In genomic region chr4:96968545-96969164, GRCm38 (mm10) we compare ENCODE assay signal across 13 mouse cellular contexts.
A peak's percentile ranks its signal among the peaks of the same experiment; 100 is the strongest.
DNase-seq lines count a peak whose midpoint lies in the region; ATAC-seq and TF ChIP-seq lines count a peak whose summit lies in the region.
"Had no signal": no experiment of that assay in that cellular context is flagged by ENCODE, and none has a peak within 500 bp of the region (broad histone marks: within the 10 kb centered on the region; RNA-seq: fewer than 3 reads in every experiment).

No protein-coding gene starts in this region.

- intact Hi-C loops in gastrocnemius, postnatal 14 days (cut with DNase I; ENCODE audit: low total_unique reads), result no loop called here

- H3K9ac ChIP-seq in embryonic facial prominence, embryonic 11.5 days (replicated peaks; ENCODE audit: low read length), result no peak overlapping the region
- H3K9ac ChIP-seq in midbrain, embryonic 13.5 days (replicated peaks), result no peak overlapping the region
- H3K9ac ChIP-seq in midbrain, embryonic 11.5 days (ENCODE audit: low read length), result no peak overlapping the region
- no peak overlapping the region for H3K9ac ChIP-seq in hindbrain, postnatal 0 days (replicated peaks; ENCODE audit: low read length)
- no peak overlapping the region for H3K9ac ChIP-seq in midbrain, postnatal 0 days (replicated peaks; ENCODE audit: low read length, poor library complexity, severe bottlenecking)
- H3K9ac ChIP-seq: limb, embryonic 15.5 days had no signal

- no peaks in the 10 kb centered on the region for H3K36me3 ChIP-seq in embryonic facial prominence, embryonic 11.5 days (replicated peaks; ENCODE audit: control insufficient read depth, insufficient read depth, low read depth, low read length)
- H3K36me3 ChIP-seq in embryonic facial prominence, embryonic 10.5 days (replicated peaks), result no peaks in the 10 kb centered on the region
- H3K36me3 ChIP-seq in midbrain, embryonic 13.5 days, result no peaks in the 10 kb centered on the region
- no peaks in the 10 kb centered on the region for H3K36me3 ChIP-seq in midbrain, embryonic 11.5 days (ENCODE audit: control insufficient read depth, insufficient read depth, low read length)
- H3K36me3 ChIP-seq in hindbrain, postnatal 0 days (ENCODE audit: insufficient read depth, low read length), result no peaks in the 10 kb centered on the region
- H3K36me3 ChIP-seq in midbrain, postnatal 0 days (ENCODE audit: insufficient read depth, low read length), result no peaks in the 10 kb centered on the region
- H3K36me3 ChIP-seq: limb, embryonic 15.5 days had no signal

- H3K4me2 ChIP-seq in embryonic facial prominence, embryonic 11.5 days (ENCODE audit: low read depth, low read length), result no peak overlapping the region
- H3K4me2 ChIP-seq in midbrain, embryonic 13.5 days (replicated peaks), result no peak overlapping the region
- no peak overlapping the region for H3K4me2 ChIP-seq in midbrain, embryonic 11.5 days
- H3K4me2 ChIP-seq in hindbrain, postnatal 0 days (ENCODE audit: low read depth, low read length), result no peak overlapping the region
- no peak overlapping the region for H3K4me2 ChIP-seq in midbrain, postnatal 0 days (ENCODE audit: low read depth, low read length, poor library complexity, severe bottlenecking)
- H3K4me2 ChIP-seq: limb, embryonic 15.5 days had no signal

- no peak overlapping the region for H3K4me3 ChIP-seq in embryonic facial prominence, embryonic 11.5 days (ENCODE audit: low read depth, low read length)
- H3K4me3 ChIP-seq in embryonic facial prominence, embryonic 10.5 days, result no peak overlapping the region
- H3K4me3 ChIP-seq in midbrain, embryonic 13.5 days (replicated peaks), result no peak overlapping the region
- no peak overlapping the region for H3K4me3 ChIP-seq in midbrain, embryonic 11.5 days (ENCODE audit: low read depth, low read length)
- H3K4me3 ChIP-seq in hindbrain, postnatal 0 days (ENCODE audit: low read length), result no peak overlapping the region
- no peak overlapping the region for H3K4me3 ChIP-seq in midbrain, postnatal 0 days (ENCODE audit: low read depth, low read length)
- H3K4me3 ChIP-seq: limb, embryonic 15.5 days had no signal

- H3K4me1 ChIP-seq in embryonic facial prominence, embryonic 11.5 days (ENCODE audit: control insufficient read depth, insufficient read depth, low read length), result no peaks in the 10 kb centered on the region
- no peaks in the 10 kb centered on the region for H3K4me1 ChIP-seq in embryonic facial prominence, embryonic 10.5 days
- no peaks in the 10 kb centered on the region for H3K4me1 ChIP-seq in midbrain, embryonic 13.5 days (replicated peaks)
- no peaks in the 10 kb centered on the region for H3K4me1 ChIP-seq in midbrain, embryonic 11.5 days (ENCODE audit: control insufficient read depth, insufficient read depth, low read length)
- H3K4me1 ChIP-seq in hindbrain, postnatal 0 days (ENCODE audit: insufficient read depth, low read length), result no peaks in the 10 kb centered on the region
- no peaks in the 10 kb centered on the region for H3K4me1 ChIP-seq in midbrain, postnatal 0 days (ENCODE audit: insufficient read depth, low read length)
- H3K4me1 ChIP-seq: limb, embryonic 15.5 days had no signal

- 66% methylated on average over 10 of the region's 10 CpGs for WGBS in embryonic facial prominence, embryonic 11.5 days
- WGBS in embryonic facial prominence, embryonic 10.5 days, result 75% methylated on average over 10 of the region's 10 CpGs
- 68% methylated on average over 10 of the region's 10 CpGs for WGBS in midbrain, embryonic 13.5 days
- 84% methylated on average over 10 of the region's 10 CpGs for WGBS in midbrain, embryonic 11.5 days
- WGBS in hindbrain, postnatal 0 days, result 53% methylated on average over 10 of the region's 10 CpGs
- 57% methylated on average over 10 of the region's 10 CpGs for WGBS in midbrain, postnatal 0 days

- H3K9me3 ChIP-seq in embryonic facial prominence, embryonic 11.5 days (replicated peaks; ENCODE audit: control insufficient read depth, low read length), result no peaks in the 10 kb centered on the region
- no peaks in the 10 kb centered on the region for H3K9me3 ChIP-seq in embryonic facial prominence, embryonic 10.5 days
- H3K9me3 ChIP-seq in midbrain, embryonic 13.5 days, result no peaks in the 10 kb centered on the region
- H3K9me3 ChIP-seq in midbrain, embryonic 11.5 days (ENCODE audit: control insufficient read depth, low read length), result no peaks in the 10 kb centered on the region
- H3K9me3 ChIP-seq in hindbrain, postnatal 0 days (ENCODE audit: low read length), result no peaks in the 10 kb centered on the region
- no peaks in the 10 kb centered on the region for H3K9me3 ChIP-seq in midbrain, postnatal 0 days (ENCODE audit: low read length)
- H3K9me3 ChIP-seq: limb, embryonic 15.5 days had no signal

- DNase-seq in embryonic facial prominence, embryonic 11.5 days (ENCODE audit: low spot score), result peak; percentile 27
- DNase-seq in embryonic facial prominence, embryonic 10.5 days (ENCODE audit: low spot score), result no peak
- no peak for DNase-seq in midbrain, embryonic 11.5 days (ENCODE audit: low spot score, missing footprints)
- peak; percentile 35 for DNase-seq in hindbrain, postnatal 0 days (ENCODE audit: low spot score)
- DNase-seq in midbrain, postnatal 0 days (ENCODE audit: low spot score), result no peak
- no peak for DNase-seq in adrenal gland, postnatal 4 days (ENCODE audit: low spot score in 2 of 2)
- no peak for DNase-seq in gastrocnemius, postnatal 14 days
- DNase-seq: cerebellum, adult 11 months; heart, postnatal 10 days; kidney, adult 9 months; lung, postnatal 14 days had no signal

- H3K27me3 ChIP-seq in embryonic facial prominence, embryonic 11.5 days (ENCODE audit: control insufficient read depth, insufficient read depth, low read length), result no peaks in the 10 kb centered on the region
- no peaks in the 10 kb centered on the region for H3K27me3 ChIP-seq in embryonic facial prominence, embryonic 10.5 days (replicated peaks; ENCODE audit: low read depth, poor library complexity, severe bottlenecking)
- H3K27me3 ChIP-seq in midbrain, embryonic 13.5 days, result no peaks in the 10 kb centered on the region
- no peaks in the 10 kb centered on the region for H3K27me3 ChIP-seq in midbrain, embryonic 11.5 days (ENCODE audit: control insufficient read depth, insufficient read depth, low read length)
- no peaks in the 10 kb centered on the region for H3K27me3 ChIP-seq in hindbrain, postnatal 0 days (ENCODE audit: insufficient read depth, low read length)
- H3K27me3 ChIP-seq in midbrain, postnatal 0 days (ENCODE audit: insufficient read depth, low read length), result no peaks in the 10 kb centered on the region
- H3K27me3 ChIP-seq: limb, embryonic 15.5 days had no signal

- TF ChIP-seq CTCF in hindbrain, postnatal 0 days (IDR thresholded peaks at IDR 0.05; ENCODE audit: low read depth), result no peak
- TF ChIP-seq CTCF in midbrain, postnatal 0 days (IDR thresholded peaks at IDR 0.05), result no peak

- peak; percentile 78 for ATAC-seq in embryonic facial prominence, embryonic 11.5 days (replicated peaks; ENCODE audit: insufficient number of reproducible peaks, low FRiP score, low TSS enrichment, low read depth)
- ATAC-seq in midbrain, embryonic 13.5 days, result peak; percentile 86
- no peak for ATAC-seq in midbrain, embryonic 11.5 days (ENCODE audit: low FRiP score)
- ATAC-seq in hindbrain, postnatal 0 days, result peak; percentile 61; the same call in 1 of the 2 replicates
- ATAC-seq in midbrain, postnatal 0 days (ENCODE audit: low FRiP score), result peak; percentile 73; the same call in 1 of the 2 replicates

- H3K27ac ChIP-seq in embryonic facial prominence, embryonic 11.5 days (replicated peaks; ENCODE audit: low read depth, low read length), result no peak overlapping the region
- no peak overlapping the region for H3K27ac ChIP-seq in embryonic facial prominence, embryonic 10.5 days (replicated peaks)
- H3K27ac ChIP-seq in midbrain, embryonic 13.5 days, result no peak overlapping the region
- H3K27ac ChIP-seq in midbrain, embryonic 11.5 days (ENCODE audit: low read depth, low read length), result no peak overlapping the region
- no peak overlapping the region for H3K27ac ChIP-seq in hindbrain, postnatal 0 days
- H3K27ac ChIP-seq in midbrain, postnatal 0 days (ENCODE audit: low read depth, low read length), result no peak overlapping the region
- H3K27ac ChIP-seq: limb, embryonic 15.5 days had no signal

Comparison
In these comparisons a context has a peak if more than half of its experiments do, and no peak if none do; other contexts are left out.
1. DNase-seq: peak in embryonic facial prominence, embryonic 11.5 days (single experiment) and hindbrain, postnatal 0 days (single experiment); none in embryonic facial prominence, embryonic 10.5 days (single experiment), midbrain, embryonic 11.5 days (single experiment), midbrain, postnatal 0 days (single experiment), adrenal gland, postnatal 4 days (0 of 2) and gastrocnemius, postnatal 14 days (single experiment).